Mouse (Mus musculus) megakaryocyte, embryonic 14.5 days (primary cell): Measurements from ENCODE around the gene Ppt1.

ENCODE experiments used
- FLI1 ChIP-seq: IDR thresholded peaks from 2 replicates; pipeline ENCODE4 v1.6.1; 2012; ENCODE audit warnings: low read length, inconsistent platforms, mixed read lengths
- GATA1 ChIP-seq: IDR thresholded peaks from 3 replicates; pipeline ENCODE4 v1.6.1; 2012; ENCODE audit warnings: mixed read lengths, low read length, inconsistent platforms, borderline replicate concordance

- TF ChIP-seq GATA1 (no peak), FLI1 (no peak)
Measured at GRCm38 (mm10) chr4:122871269-122871668, 35.2 kb downstream of the Ppt1 start.
